Mouse (Mus musculus): ENCODE results near the gene Cxcl14. TPM values are rescaled to one million over a fixed set of nuclear protein-coding genes. Genes with fewer than 3 reads are reported as not detected.

Cxcl14 gene
- total and polyA plus RNA-seq, 3 experiments: not detected

GRCm38 (mm10) chr13:56249593-56250341 lies 46.6 kb downstream of the Cxcl14 start:
- H3K36me3 ChIP-seq (ENCODE audit: control insufficient read depth in 1 of 2, insufficient read depth in 2 of 2, low read length in 2 of 2): no peaks in the 10 kb centered on the region
- no peak for DNase-seq (ENCODE audit: low read depth, low spot score)
- no peaks in the 10 kb centered on the region for H3K4me1 ChIP-seq (ENCODE audit: control insufficient read depth in 1 of 2, insufficient read depth in 2 of 2, low read length in 2 of 2)
- H3K9me3 ChIP-seq (replicated peaks; ENCODE audit: insufficient read depth, low read length): no peaks in the 10 kb centered on the region
- no peak overlapping the region for H3K4me3 ChIP-seq (ENCODE audit: control insufficient read depth in 1 of 2, insufficient read depth in 1 of 2, low read depth in 2 of 2, low read length in 2 of 2)
- no peaks in the 10 kb centered on the region for H3K79me2 ChIP-seq (ENCODE audit: control insufficient read depth, insufficient read depth, low read length, poor library complexity)
- no peak overlapping the region for H3K9ac ChIP-seq (ENCODE audit: control insufficient read depth, low read depth, low read length, poor library complexity, severe bottlenecking)
- H3K27me3 ChIP-seq (ENCODE audit: control insufficient read depth in 1 of 2, insufficient read depth in 2 of 2, low read length in 2 of 2): no peaks in the 10 kb centered on the region
- H3K27ac ChIP-seq (ENCODE audit: control insufficient read depth, low read depth, low read length): no peak overlapping the region
- TF ChIP-seq TAL1 (IDR thresholded peaks at IDR 0.05; ENCODE audit: low read length): no peak
- TF ChIP-seq NRF1 (IDR thresholded peaks at IDR 0.05; ENCODE audit: insufficient read depth, low read depth, low read length, poor library complexity, severe bottlenecking): no peak
- TF ChIP-seq MXI1 (IDR thresholded peaks at IDR 0.05; ENCODE audit: low read depth, low read length): no peak
- no peak for TF ChIP-seq CHD2 (IDR thresholded peaks at IDR 0.05; ENCODE audit: low read length)
- no peak for TF ChIP-seq GABPA (IDR thresholded peaks at IDR 0.05; ENCODE audit: low read depth, low read length)
- TF ChIP-seq CHD1 (IDR thresholded peaks at IDR 0.05; ENCODE audit: low read depth, low read length): no peak
- no peak for TF ChIP-seq UBTF (IDR thresholded peaks at IDR 0.05; ENCODE audit: borderline replicate concordance, insufficient read depth, low read depth, low read length)
- no peak for TF ChIP-seq MAX (IDR thresholded peaks at IDR 0.05; ENCODE audit: low read length)
- no peak for TF ChIP-seq MEF2A (IDR thresholded peaks at IDR 0.05; ENCODE audit: extremely low read depth, insufficient replicate concordance, low read depth, low read length, poor library complexity, severe bottlenecking)
- TF ChIP-seq ELF1 (IDR thresholded peaks at IDR 0.05; ENCODE audit: low read depth, low read length): no peak
- no peak for TF ChIP-seq USF2 (IDR thresholded peaks at IDR 0.05; ENCODE audit: borderline replicate concordance in 1 of 2, insufficient read depth in 1 of 2, low read depth in 1 of 2, low read length in 2 of 2)
- TF ChIP-seq JUND (IDR thresholded peaks at IDR 0.05; ENCODE audit: low read depth, low read length): no peak
- no peak for TF ChIP-seq ZMIZ1 (IDR thresholded peaks at IDR 0.05; ENCODE audit: low read depth, low read length)
- TF ChIP-seq TBP (IDR thresholded peaks at IDR 0.05; ENCODE audit: low read depth, low read length): no peak
- no peak for TF ChIP-seq RAD21 (IDR thresholded peaks at IDR 0.05; ENCODE audit: low read depth, low read length)
- TF ChIP-seq USF1 (IDR thresholded peaks at IDR 0.05; ENCODE audit: low read depth, low read length): no peak

DNA sequence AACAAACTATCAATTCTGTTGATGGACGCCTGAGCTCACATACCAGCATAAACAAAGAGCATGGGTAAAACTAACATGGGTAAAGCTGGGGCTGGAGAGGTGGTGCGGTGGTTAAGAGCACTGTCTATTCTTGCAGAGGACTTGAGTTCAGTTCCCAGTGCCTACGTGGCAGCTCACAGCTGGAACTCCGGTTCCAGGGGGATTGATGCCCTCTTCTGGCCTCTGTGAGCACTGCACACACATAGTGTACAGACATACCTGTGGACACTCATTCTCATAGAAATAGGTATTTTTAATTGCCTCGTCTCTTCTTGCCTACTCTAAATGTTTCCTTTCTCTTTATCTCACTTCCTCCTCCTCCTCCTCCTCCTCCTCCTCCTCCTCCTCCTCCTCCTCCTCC lies 53.2 kb downstream of the Cxcl14 start:
- Histone ChIP-seq H3K36me3 (ENCODE audit: control insufficient read depth in 1 of 2, insufficient read depth in 2 of 2, low read length in 2 of 2) (no peaks in the 10 kb centered on the region), H3K27me3 (ENCODE audit: control insufficient read depth in 1 of 2, insufficient read depth in 2 of 2, low read length in 2 of 2) (no peaks in the 10 kb centered on the region), H3K9ac (ENCODE audit: control insufficient read depth, low read depth, low read length, poor library complexity, severe bottlenecking) (no peak overlapping the region), H3K27ac (ENCODE audit: control insufficient read depth, low read depth, low read length) (no peak overlapping the region), H3K9me3 (replicated peaks; ENCODE audit: insufficient read depth, low read length) (no peaks in the 10 kb centered on the region), H3K4me3 (ENCODE audit: control insufficient read depth in 1 of 2, insufficient read depth in 1 of 2, low read depth in 2 of 2, low read length in 2 of 2) (no peak overlapping the region), H3K4me1 (ENCODE audit: control insufficient read depth in 1 of 2, insufficient read depth in 2 of 2, low read length in 2 of 2) (no peaks in the 10 kb centered on the region), H3K79me2 (ENCODE audit: control insufficient read depth, insufficient read depth, low read length, poor library complexity) (no peaks in the 10 kb centered on the region)
- DNase-seq (ENCODE audit: low read depth, low spot score): no peak
- TF ChIP-seq KAT2A (conservative IDR thresholded peaks at IDR 0.05; ENCODE audit: low read depth, low read length) (no peak), UBTF (IDR thresholded peaks at IDR 0.05; ENCODE audit: borderline replicate concordance, insufficient read depth, low read depth, low read length) (no peak), MAZ (IDR thresholded peaks at IDR 0.05; ENCODE audit: low read depth, low read length) (no peak), MAFK (IDR thresholded peaks at IDR 0.05; ENCODE audit: borderline replicate concordance, low read depth, low read length) (no peak), POLR2AphosphoS2 (IDR thresholded peaks at IDR 0.05; ENCODE audit: low read length) (no peak), USF1 (IDR thresholded peaks at IDR 0.05; ENCODE audit: low read depth, low read length) (no peak), ZC3H11A (IDR thresholded peaks at IDR 0.05; ENCODE audit: low read depth, low read length) (no peak), ETS1 (IDR thresholded peaks at IDR 0.05; ENCODE audit: low read depth, low read length) (no peak), CHD1 (IDR thresholded peaks at IDR 0.05; ENCODE audit: low read depth, low read length) (no peak), USF2 (IDR thresholded peaks at IDR 0.05; ENCODE audit: borderline replicate concordance in 1 of 2, insufficient read depth in 1 of 2, low read depth in 1 of 2, low read length in 2 of 2) (no peak), MYC (IDR thresholded peaks at IDR 0.05; ENCODE audit: low read depth, low read length) (no peak)
